Comparison of ENCODE assay signal across 10 mouse cellular contexts in genomic region chr3:79930141-79930744, GRCm38 (mm10). TPM values are rescaled to one million over a fixed set of nuclear protein-coding genes. Genes with fewer than 3 reads are reported as not detected.
A peak's percentile ranks its signal among the peaks of the same experiment; 100 is the strongest.
DNase-seq lines count a peak whose midpoint lies in the region; ATAC-seq and TF ChIP-seq lines count a peak whose summit lies in the region.
"Had no signal": no experiment of that assay in that cellular context is flagged by ENCODE, and none has a peak within 500 bp of the region (broad histone marks: within the 10 kb centered on the region; RNA-seq: fewer than 3 reads in every experiment).

No protein-coding gene starts in this region.

- H3K27ac ChIP-seq in heart, embryonic 11.5 days (ENCODE audit: low read depth, low read length), result 0 out of 2 replicates have a peak overlapping the region, but pooled peaks have one; percentile 35
- no peak overlapping the region for H3K27ac ChIP-seq in forebrain, embryonic 12.5 days
- peak overlapping the region; percentile 68 for H3K27ac ChIP-seq in layer of hippocampus, adult 2 months
- H3K27ac ChIP-seq: lung, embryonic 15.5 days had no signal

- H3K4me3 ChIP-seq in heart, embryonic 11.5 days (ENCODE audit: low read depth, low read length), result no peak overlapping the region
- H3K4me3 ChIP-seq in forebrain, embryonic 12.5 days (replicated peaks), result no peak overlapping the region
- no peak overlapping the region for H3K4me3 ChIP-seq in layer of hippocampus, adult 2 months
- H3K4me3 ChIP-seq in myocyte, result no peak overlapping the region
- H3K4me3 ChIP-seq in lung, adult 2 months (replicated peaks; ENCODE audit: extremely low read depth, low read depth, low read length), result no peak overlapping the region
- H3K4me3 ChIP-seq: lung, embryonic 15.5 days had no signal

- 48% methylated on average over 7 of the region's 7 CpGs for WGBS in heart, embryonic 11.5 days (ENCODE audit: insufficient replicate concordance)
- WGBS in forebrain, embryonic 12.5 days, result 45% methylated on average over 7 of the region's 7 CpGs
- WGBS in lung, adult 2 months, result 51% methylated on average over 7 of the region's 7 CpGs

- intact Hi-C loops in heart, postnatal 14 days (cut with DNase I), result no loop called here

- H3K36me3 ChIP-seq in heart, embryonic 11.5 days (ENCODE audit: control insufficient read depth, insufficient read depth, low read length), result no peaks in the 10 kb centered on the region
- H3K36me3 ChIP-seq in forebrain, embryonic 12.5 days (replicated peaks), result no peaks in the 10 kb centered on the region
- H3K36me3 ChIP-seq in myocyte (ENCODE audit: control insufficient read depth, insufficient read depth), result no peaks in the 10 kb centered on the region
- H3K36me3 ChIP-seq: lung, embryonic 15.5 days had no signal

- H3K9me3 ChIP-seq in heart, embryonic 11.5 days (replicated peaks; ENCODE audit: control insufficient read depth, low read length), result no peaks in the 10 kb centered on the region
- no peaks in the 10 kb centered on the region for H3K9me3 ChIP-seq in forebrain, embryonic 12.5 days
- H3K9me3 ChIP-seq: lung, embryonic 15.5 days had no signal

- H3K4me2 ChIP-seq in heart, embryonic 11.5 days, result no peak overlapping the region
- H3K4me2 ChIP-seq in forebrain, embryonic 12.5 days, result no peak overlapping the region
- peak overlapping the region; percentile 14 for H3K4me2 ChIP-seq in myocyte (ENCODE audit: low read depth)
- H3K4me2 ChIP-seq: lung, embryonic 15.5 days had no signal

- ATAC-seq in heart, embryonic 11.5 days (replicated peaks; ENCODE audit: insufficient number of reproducible peaks, low FRiP score, low TSS enrichment), result no peak
- peak; percentile 75 for ATAC-seq in forebrain, embryonic 12.5 days (ENCODE audit: low FRiP score)
- no peak for ATAC-seq in inflammation-experienced regulatory T-cells, adult 6 months

- H3K27me3 ChIP-seq in heart, embryonic 11.5 days (ENCODE audit: control insufficient read depth, insufficient read depth, low read length), result no peaks in the 10 kb centered on the region
- H3K27me3 ChIP-seq in forebrain, embryonic 12.5 days, result no peaks in the 10 kb centered on the region
- H3K27me3 ChIP-seq in myocyte (ENCODE audit: control insufficient read depth, insufficient read depth, insufficient read length), result no peaks in the 10 kb centered on the region
- H3K27me3 ChIP-seq: lung, embryonic 15.5 days had no signal

- no peak for TF ChIP-seq POLR2A in myocyte (IDR thresholded peaks at IDR 0.05; ENCODE audit: insufficient read length, low read depth)
- no peak for TF ChIP-seq POLR2A in lung, adult 2 months (IDR thresholded peaks at IDR 0.05; ENCODE audit: borderline replicate concordance, extremely low read depth, low read depth, low read length)

- no peak overlapping the region for H3K9ac ChIP-seq in heart, embryonic 11.5 days (ENCODE audit: low read depth, low read length)
- H3K9ac ChIP-seq in forebrain, embryonic 12.5 days, result no peak overlapping the region
- H3K9ac ChIP-seq: lung, embryonic 15.5 days had no signal

- H3K4me1 ChIP-seq in heart, embryonic 11.5 days (ENCODE audit: control insufficient read depth, insufficient read depth, low read length), result peaks cover 11% of the 10 kb centered on the region; the same call in 1 of the 2 replicates
- peaks cover 7% of the 10 kb centered on the region; the same call in 1 of the 2 replicates for H3K4me1 ChIP-seq in forebrain, embryonic 12.5 days
- H3K4me1 ChIP-seq in lung, adult 2 months (ENCODE audit: control insufficient read depth, insufficient read depth, low read length), result peaks cover 3% of the 10 kb centered on the region; the same call in 1 of the 2 replicates

- TF ChIP-seq CTCF in layer of hippocampus, adult 2 months (conservative IDR thresholded peaks at IDR 0.05), result no peak
- no peak for TF ChIP-seq CTCF in lung, adult 2 months (IDR thresholded peaks at IDR 0.05; ENCODE audit: insufficient read depth, low read length)

- H3K79me2 ChIP-seq in myocyte (ENCODE audit: control insufficient read depth, insufficient read depth), result no peaks in the 10 kb centered on the region

- no peak overlapping the region for H3ac ChIP-seq in myocyte (ENCODE audit: control insufficient read depth, insufficient read length)

- no peak for DNase-seq in heart, postnatal 14 days
- no peak for DNase-seq in layer of hippocampus, adult 2 months (ENCODE audit: low spot score in 2 of 2)
- no peak for DNase-seq in lung, adult 2 months
- DNase-seq in lung, postnatal 25 days (ENCODE audit: low spot score), result no peak
- DNase-seq: kidney, adult 18-20 months had no signal

TF ChIP-seq in myocyte, 11 proteins besides CTCF, POLR2A, EP300 and RAD21:
- TF ChIP-seq MYOD1 (IDR thresholded peaks at IDR 0.05; ENCODE audit: control insufficient read depth in 1 of 3, insufficient read length in 2 of 3, low read depth in 2 of 3) (no peak), CEBPB (IDR thresholded peaks at IDR 0.05; ENCODE audit: insufficient read depth, poor library complexity, severe bottlenecking) (no peak), TCF3 (IDR thresholded peaks at IDR 0.05; ENCODE audit: insufficient read length, low read depth) (no peak), MAX (IDR thresholded peaks at IDR 0.05; ENCODE audit: low read depth) (no peak), REST (IDR thresholded peaks at IDR 0.05; ENCODE audit: insufficient read depth, insufficient read length) (no peak)

RNA-seq across cellular contexts. Expression of gene Fam198b, which starts 45.9 kb away (rescaled TPM):
- polyA plus RNA-seq in heart, embryonic 11.5 days (2014; fragmentation: Nextera tagmentation; extraction: Ambion mirVana), result 44.4 and 51.4 TPM in 2 replicates
- total RNA-seq in heart, postnatal 14 days (2021), result 10 to 100 TPM; 28.8 to 42.7 TPM
- polyA plus RNA-seq in forebrain, embryonic 12.5 days (2016; fragmentation: Nextera tagmentation; extraction: Ambion mirVana), result 1.4 TPM in 2 replicates
- total RNA-seq in layer of hippocampus, adult 2 months (2021), result 1 to 10 TPM; 4.8 to 5.8 TPM
- polyA plus RNA-seq in myocyte (2012; fragmentation: generic; extraction: Trizol), result 1.8 TPM
- polyA plus RNA-seq in inflammation-experienced regulatory T-cells, adult 6 months (2017; shearing (Covaris generic)), result under 1 TPM in 1 of 3 experiments, not detected in 2; 0.26 TPM
- polyA plus RNA-seq in lung, adult 2 months (2012; rRNA removed), result 16.5 and 20.3 TPM in 2 replicates
